Mouse (Mus musculus) adrenal gland, postnatal 14 days (tissue): ENCODE data around the gene Jmjd1c. TPM values are rescaled to one million over a fixed set of nuclear protein-coding genes. Genes with fewer than 3 reads are reported as not detected.
A peak's percentile ranks its signal among the peaks of the same experiment; 100 is the strongest.

Experiments
- DNase-seq: peaks from one replicate; pipeline ENCODE4 v3.0.0; 2021; ENCODE audit warnings: mixed read lengths
- total RNA-seq: library from RNA; stranded (reverse); gene quantifications from 2 replicates; pipeline ENCODE4 v1.2.3, GENCODE M21; 2021

Gene Jmjd1c
- total RNA-seq, 1 experiment from 2014 or later: 56.4 TPM

DNA sequence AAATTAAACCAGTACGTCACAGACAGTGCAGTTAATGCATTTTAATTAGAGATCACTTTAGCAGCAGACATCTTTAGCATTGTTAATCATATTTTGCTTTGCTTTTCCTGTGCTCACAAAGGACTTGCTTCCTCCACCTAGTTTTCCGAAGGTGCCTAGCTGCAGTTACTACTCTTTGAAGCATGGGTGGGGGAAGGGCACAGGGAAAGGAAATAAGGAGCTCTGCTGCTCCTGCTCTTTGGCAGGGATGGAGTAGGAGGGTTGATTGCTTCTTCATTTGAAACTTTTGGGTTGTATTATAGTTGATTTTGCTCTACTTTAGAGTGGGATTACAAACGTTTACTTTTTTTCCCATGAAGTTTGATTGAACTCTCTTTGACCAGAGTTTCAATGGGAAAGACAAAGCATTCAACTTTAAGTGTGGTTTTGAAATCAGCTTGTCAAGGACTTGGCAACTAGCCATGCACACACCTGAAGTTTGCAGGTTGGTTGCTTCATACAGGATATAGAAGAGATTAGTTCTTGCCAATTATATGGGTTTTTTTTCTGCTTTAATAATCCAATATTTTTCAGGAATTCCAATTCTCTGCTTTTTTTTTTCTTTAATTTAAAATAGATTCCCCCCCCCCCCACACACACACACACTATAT lies 97.2 kb downstream of the Jmjd1c start:
- DNase-seq: peak; percentile 13

GRCm38 (mm10) chr10:67194046-67194445 lies 98.1 kb downstream of the Jmjd1c start:
- DNase-seq: no peak

GRCm38 (mm10) chr10:67195671-67196070 lies 99.7 kb downstream of the Jmjd1c start:
- no peak for DNase-seq

DNA sequence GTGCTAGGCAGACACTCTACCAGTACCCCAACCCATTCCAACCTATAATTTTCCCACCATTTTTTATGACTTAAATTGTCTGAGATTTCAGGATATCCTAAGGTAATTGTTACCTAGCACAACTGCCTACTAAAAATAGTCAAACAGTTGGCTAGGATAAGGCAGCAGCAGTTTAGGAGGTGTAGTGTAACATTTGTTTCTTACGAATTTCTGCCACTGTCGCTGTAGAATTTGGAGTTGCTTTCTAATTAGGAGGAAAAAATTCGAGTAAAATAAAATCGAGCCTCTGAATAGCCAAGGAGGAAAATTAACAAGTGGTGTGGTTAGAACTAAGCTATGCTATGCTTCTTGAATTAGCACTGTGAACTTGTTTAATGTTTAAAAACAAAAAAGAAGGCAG lies 101.3 kb downstream of the Jmjd1c start:
- DNase-seq: no peak

DNA sequence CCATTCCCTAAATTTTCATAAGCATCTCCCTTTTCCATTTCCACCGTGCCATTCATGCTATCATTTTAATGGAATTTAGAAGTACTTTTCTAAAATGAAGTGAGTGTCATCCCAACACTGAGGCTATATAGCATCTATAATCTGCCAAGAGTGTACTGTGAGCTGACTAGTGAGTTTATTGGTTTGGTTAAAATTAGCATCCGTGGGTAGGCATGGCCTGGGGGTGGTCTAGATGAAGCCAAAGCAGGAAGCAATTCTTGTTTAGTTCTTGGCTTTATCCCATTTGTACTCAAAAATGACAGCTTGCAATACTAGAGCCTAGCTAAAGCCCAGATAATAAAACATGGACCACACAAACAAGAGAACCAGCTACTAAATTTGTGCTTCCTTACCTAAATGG lies 101.9 kb downstream of the Jmjd1c start:
- no peak for DNase-seq

GRCm38 (mm10) chr10:67201769-67202168 lies 105.8 kb downstream of the Jmjd1c start:
- no peak for DNase-seq

DNA sequence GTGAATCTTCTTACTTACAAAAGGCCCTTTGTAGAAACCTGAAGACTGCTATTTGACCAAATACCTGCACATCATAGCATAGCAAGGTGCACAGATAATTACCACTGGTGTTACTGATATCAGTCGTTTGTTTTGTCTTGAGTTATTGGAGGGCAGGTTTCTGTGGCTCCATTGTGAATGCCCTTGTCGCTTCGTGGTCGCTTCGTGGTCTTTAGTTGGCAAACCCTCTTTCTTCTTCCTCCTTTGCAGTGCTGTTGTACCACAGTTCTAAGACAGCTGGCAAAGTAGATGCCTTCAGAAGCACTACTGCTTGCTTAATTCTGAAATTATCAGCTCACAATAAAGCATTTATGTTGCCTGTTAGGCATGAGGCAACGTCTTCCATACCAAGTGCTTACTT lies 106.5 kb downstream of the Jmjd1c start:
- DNase-seq: no peak

- DNase-seq: peak; percentile 34
These were observed 108.9 kb downstream of the Jmjd1c start for GRCm38 (mm10) chr10:67204652-67205407.

DNA sequence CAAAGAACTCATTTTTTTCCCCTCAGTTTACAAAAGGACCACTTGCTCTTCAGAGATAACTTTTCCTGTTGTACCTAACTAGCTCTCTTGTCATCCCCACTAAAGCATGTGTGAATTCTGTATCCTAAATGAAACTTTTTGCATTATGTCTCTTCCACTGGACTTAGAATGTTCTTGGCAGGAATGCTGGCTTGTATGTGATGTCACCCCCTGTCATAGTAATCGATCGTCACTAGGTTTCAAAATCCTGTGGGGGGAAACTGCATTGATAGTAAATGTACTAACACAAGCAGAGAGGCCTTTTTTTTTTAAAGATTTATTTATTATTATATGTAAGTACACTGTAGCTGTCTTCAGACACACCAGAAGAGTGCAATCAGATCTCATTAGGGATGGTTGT lies 112.0 kb downstream of the Jmjd1c start:
- no peak for DNase-seq

DNA sequence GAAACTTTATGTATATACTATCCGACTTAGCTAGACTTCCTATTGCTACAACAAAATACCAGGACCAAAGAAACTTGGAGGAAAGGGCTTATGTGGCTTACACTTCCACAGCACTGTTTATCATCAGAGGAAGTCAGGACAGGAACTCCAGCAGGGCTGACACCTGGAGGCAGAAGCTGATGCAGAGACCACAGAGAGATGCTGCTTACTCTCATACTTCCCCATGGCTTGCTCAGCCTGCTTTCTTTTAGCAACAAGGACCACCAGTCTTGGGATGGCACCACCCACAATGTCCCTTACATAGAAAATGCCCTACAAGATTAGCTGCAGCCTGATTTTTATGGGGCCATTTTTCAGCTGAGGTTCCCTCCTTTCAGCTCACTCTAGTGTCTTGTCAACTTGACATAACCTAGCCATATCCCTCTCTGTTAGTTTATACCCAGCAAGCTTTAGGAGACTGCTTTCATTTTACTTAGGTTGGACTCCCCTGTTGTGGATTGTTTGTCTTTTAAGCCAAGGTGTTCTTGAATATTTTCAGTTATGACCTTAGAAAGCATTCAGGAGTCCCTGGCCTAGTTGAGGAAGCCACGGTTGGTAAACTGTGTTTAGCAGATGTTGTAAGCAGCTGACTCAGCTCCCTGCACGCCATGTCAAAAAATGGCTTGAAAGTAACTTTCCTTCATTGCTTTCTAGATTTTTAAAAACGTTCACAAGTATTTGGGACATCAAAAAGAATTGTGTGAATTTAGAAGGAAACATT lies 114.2 kb downstream of the Jmjd1c start:
- DNase-seq: no peak

DNA sequence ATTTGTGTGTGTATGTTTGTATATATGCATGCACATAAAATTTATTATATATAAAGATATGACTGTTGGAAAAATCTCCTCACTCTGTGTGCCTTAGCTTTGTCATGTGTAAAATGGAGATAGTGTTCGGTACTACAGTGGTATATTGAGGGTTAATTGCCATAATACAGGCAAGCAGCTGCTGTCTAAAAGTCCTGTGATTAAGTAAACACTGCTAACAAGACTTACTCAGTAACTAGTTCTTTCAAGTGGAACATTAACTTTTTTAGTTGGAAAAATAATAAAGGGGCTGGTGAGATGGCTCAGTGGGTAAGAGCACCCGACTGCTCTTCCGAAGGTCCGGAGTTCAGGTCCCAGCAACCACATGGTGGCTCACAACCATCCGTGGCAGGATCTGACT lies 116.1 kb downstream of the Jmjd1c start:
- DNase-seq: no peak

DNA sequence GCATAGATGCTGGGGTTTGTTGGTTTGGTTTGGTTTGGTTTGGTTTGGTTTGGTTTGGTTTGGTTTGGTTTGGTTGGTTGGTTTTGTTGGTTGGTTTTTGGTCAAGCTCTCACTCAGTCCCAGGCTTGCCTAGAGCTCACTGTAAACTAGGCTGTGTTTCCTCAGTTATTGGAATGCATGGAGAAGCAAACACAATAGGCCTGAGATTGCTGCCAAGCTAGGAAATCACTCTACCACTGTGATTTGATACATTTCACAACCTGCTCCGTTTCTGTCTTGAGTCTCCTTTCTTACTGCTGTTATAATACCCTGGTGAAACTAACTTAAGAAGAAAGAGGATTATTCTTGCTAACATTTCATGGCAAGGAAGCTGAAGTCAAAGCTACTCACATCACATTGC lies 117.8 kb downstream of the Jmjd1c start:
- DNase-seq: no peak

- DNase-seq: no peak
These were observed 119.2 kb downstream of the Jmjd1c start for GRCm38 (mm10) chr10:67215133-67215532.

GRCm38 (mm10) chr10:67216872-67217271 lies 120.9 kb downstream of the Jmjd1c start:
- no peak for DNase-seq

- no peak for DNase-seq
These were observed 123.1 kb downstream of the Jmjd1c start for GRCm38 (mm10) chr10:67218873-67219565.

DNA sequence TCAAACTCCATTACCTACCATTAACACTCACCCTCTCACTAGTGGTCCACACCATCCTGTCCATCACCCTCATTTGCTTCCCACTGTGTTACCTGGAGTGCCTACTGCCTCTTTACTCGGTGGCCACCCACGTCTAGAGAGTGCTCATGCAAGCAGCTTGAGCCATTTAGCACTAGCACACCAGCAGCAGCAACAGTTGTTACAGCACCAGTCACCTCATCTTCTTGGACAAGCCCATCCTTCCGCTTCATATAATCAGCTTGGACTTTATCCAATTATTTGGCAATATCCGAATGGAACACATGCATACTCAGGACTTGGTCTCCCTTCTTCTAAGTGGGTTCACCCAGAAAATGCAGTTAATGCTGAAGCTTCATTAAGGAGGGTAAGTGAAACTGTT lies 124.3 kb downstream of the Jmjd1c start:
- DNase-seq: no peak

DNA sequence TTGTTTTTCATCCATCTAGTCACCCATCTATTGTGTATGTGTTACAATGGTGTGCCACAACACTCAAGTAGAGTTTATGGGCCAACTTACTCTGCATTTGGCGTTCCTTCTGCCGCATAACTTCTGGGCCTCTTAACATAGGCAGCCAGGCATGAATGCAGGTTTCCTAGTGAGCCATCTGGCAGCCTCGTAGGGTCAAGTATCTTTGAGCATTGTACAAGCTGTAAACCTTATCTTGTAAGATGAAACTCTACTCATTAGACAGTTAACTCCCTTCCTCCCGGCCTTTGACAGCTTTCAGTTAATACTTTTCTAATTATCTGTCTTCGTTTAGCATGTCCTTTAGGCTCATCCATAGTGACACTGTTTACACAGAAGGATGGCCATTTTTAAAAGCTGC lies 125.4 kb downstream of the Jmjd1c start:
- no peak for DNase-seq

GRCm38 (mm10) chr10:67223942-67224341 lies 128.0 kb downstream of the Jmjd1c start:
- no peak for DNase-seq

- no peak for DNase-seq
These were observed 129.6 kb downstream of the Jmjd1c start for GRCm38 (mm10) chr10:67225528-67225927.

DNA sequence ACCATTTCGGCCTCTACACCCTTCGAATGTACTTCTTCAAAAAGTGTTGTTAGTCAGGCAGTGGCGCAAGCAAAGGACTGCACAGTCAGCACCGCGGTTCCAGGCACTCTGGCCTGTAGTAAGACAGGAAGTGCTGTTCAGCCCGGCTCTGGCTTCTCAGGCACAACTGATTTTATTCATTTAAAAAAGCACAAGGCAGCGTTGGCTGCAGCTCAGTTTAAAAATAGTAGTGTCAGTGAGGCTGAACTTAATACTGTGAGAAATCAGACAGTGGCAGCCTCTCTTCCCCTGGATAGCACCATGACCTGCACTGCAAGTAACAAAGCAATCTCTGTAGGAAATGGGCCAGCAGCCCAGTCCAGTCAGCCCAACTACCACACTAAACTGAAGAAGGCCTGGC lies 130.2 kb downstream of the Jmjd1c start:
- DNase-seq: peak; percentile 42

DNA sequence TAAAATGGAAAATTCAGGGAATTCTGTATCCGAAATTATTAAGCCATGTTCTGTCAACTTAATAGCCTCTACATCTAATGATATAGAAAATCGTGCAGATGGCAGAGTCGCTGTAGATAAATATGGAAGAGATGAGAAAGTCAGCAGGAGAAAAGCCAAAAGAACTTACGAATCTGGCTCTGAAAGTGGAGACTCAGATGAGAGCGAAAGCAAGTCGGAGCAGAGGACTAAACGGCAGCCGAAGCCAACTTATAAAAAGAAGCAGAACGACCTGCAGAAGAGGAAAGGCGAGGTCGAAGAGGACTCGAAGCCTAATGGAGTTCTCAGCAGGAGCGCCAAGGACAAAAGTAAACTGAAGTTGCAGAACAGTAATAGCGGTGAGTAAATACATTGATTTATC lies 130.6 kb downstream of the Jmjd1c start:
- DNase-seq: no peak

DNA sequence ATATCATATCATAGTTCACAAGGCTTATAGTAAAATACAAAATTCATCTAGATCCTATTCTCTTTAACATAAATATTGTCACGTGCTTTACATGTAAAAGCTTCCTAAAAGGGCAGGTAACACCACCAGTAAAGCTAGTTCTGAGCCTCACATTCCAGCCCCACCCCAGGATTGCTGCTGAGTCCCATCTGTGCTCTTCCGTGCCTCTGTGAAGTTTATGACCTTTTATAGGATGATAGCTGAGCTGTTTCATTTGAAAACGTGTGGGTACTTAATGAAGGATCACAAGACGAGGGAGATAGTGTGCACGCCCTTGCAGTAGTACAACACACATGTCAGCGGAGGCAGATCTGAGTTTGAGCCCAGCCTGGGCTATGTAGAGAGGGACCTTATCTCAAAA lies 134.5 kb downstream of the Jmjd1c start:
- no peak for DNase-seq

- DNase-seq: peak; percentile 72
These were observed 151.2 kb downstream of the Jmjd1c start for GRCm38 (mm10) chr10:67247145-67247544.
